Mouse (Mus musculus): Measurements from ENCODE around the gene Dusp7. TPM values are rescaled to one million over a fixed set of nuclear protein-coding genes. Genes with fewer than 3 reads are reported as not detected.

Gene Dusp7
- polyA plus RNA-seq, 1 experiment from 2014 or later = 4.6 TPM

GRCm38 (mm10) chr9:106328772-106329511, 39.5 kb upstream of the Dusp7 start:
- no peak for ATAC-seq

GRCm38 (mm10) chr9:106332746-106333145, 35.7 kb upstream of the Dusp7 start:
- no peak overlapping the region for H3K4me3 ChIP-seq (ENCODE audit: low read depth, low read length)
- H3K27ac ChIP-seq (ENCODE audit: low read depth, low read length) = no peak overlapping the region
- H3K9ac ChIP-seq (ENCODE audit: low read depth, low read length) = no peak overlapping the region
- no peaks in the 10 kb centered on the region for H3K27me3 ChIP-seq (replicated peaks; ENCODE audit: control insufficient read depth, insufficient read depth, low read length)
- TF ChIP-seq CTCF (IDR thresholded peaks at IDR 0.05; ENCODE audit: low read depth) = no peak
- no peaks in the 10 kb centered on the region for H3K9me3 ChIP-seq (ENCODE audit: control insufficient read depth)
- ATAC-seq = no peak
- 77% methylated on average over 3 of the region's 3 CpGs for WGBS
- no peaks in the 10 kb centered on the region for H3K4me1 ChIP-seq (replicated peaks; ENCODE audit: control insufficient read depth, insufficient read depth, low read length)
- no peak overlapping the region for H3K4me2 ChIP-seq (replicated peaks; ENCODE audit: low read depth)
- H3K36me3 ChIP-seq (ENCODE audit: control insufficient read depth, insufficient read depth) = no peaks in the 10 kb centered on the region; the same call in 1 of the 2 replicates

More at GRCm38 (mm10) chr9:106328772-106329511, 39.5 kb upstream of the Dusp7 start:
- WGBS = 77% methylated on average over 5 of the region's 5 CpGs
- Histone ChIP-seq H3K36me3 (ENCODE audit: control insufficient read depth, insufficient read depth) (no peaks in the 10 kb centered on the region; the same call in 1 of the 2 replicates), H3K9ac (ENCODE audit: low read depth, low read length) (no peak overlapping the region), H3K9me3 (ENCODE audit: control insufficient read depth) (no peaks in the 10 kb centered on the region), H3K4me3 (ENCODE audit: low read depth, low read length) (no peak overlapping the region), H3K4me2 (replicated peaks; ENCODE audit: low read depth) (no peak overlapping the region), H3K27ac (ENCODE audit: low read depth, low read length) (no peak overlapping the region), H3K27me3 (replicated peaks; ENCODE audit: control insufficient read depth, insufficient read depth, low read length) (no peaks in the 10 kb centered on the region), H3K4me1 (replicated peaks; ENCODE audit: control insufficient read depth, insufficient read depth, low read length) (no peaks in the 10 kb centered on the region)
- no peak for TF ChIP-seq CTCF (IDR thresholded peaks at IDR 0.05; ENCODE audit: low read depth)

GRCm38 (mm10) chr9:106337620-106338019, 30.8 kb upstream of the Dusp7 start:
- TF ChIP-seq CTCF (IDR thresholded peaks at IDR 0.05; ENCODE audit: low read depth) = no peak
- no peak overlapping the region for H3K4me3 ChIP-seq (ENCODE audit: low read depth, low read length)
- no peak overlapping the region for H3K9ac ChIP-seq (ENCODE audit: low read depth, low read length)
- WGBS = 80% methylated on average over 9 of the region's 9 CpGs
- H3K27ac ChIP-seq (ENCODE audit: low read depth, low read length) = no peak overlapping the region
- no peaks in the 10 kb centered on the region for H3K4me1 ChIP-seq (replicated peaks; ENCODE audit: control insufficient read depth, insufficient read depth, low read length)
- no peaks in the 10 kb centered on the region for H3K27me3 ChIP-seq (replicated peaks; ENCODE audit: control insufficient read depth, insufficient read depth, low read length)
- H3K9me3 ChIP-seq (ENCODE audit: control insufficient read depth) = no peaks in the 10 kb centered on the region
- no peaks in the 10 kb centered on the region for H3K36me3 ChIP-seq (ENCODE audit: control insufficient read depth, insufficient read depth)
- no peak for ATAC-seq
- no peak overlapping the region for H3K4me2 ChIP-seq (replicated peaks; ENCODE audit: low read depth)

GRCm38 (mm10) chr9:106338462-106339172, 29.8 kb upstream of the Dusp7 start:
- Histone ChIP-seq H3K4me1 (replicated peaks; ENCODE audit: control insufficient read depth, insufficient read depth, low read length) (no peaks in the 10 kb centered on the region), H3K4me2 (replicated peaks; ENCODE audit: low read depth) (no peak overlapping the region), H3K27me3 (replicated peaks; ENCODE audit: control insufficient read depth, insufficient read depth, low read length) (no peaks in the 10 kb centered on the region), H3K27ac (ENCODE audit: low read depth, low read length) (no peak overlapping the region), H3K9me3 (ENCODE audit: control insufficient read depth) (no peaks in the 10 kb centered on the region), H3K36me3 (ENCODE audit: control insufficient read depth, insufficient read depth) (no peaks in the 10 kb centered on the region), H3K9ac (ENCODE audit: low read depth, low read length) (no peak overlapping the region), H3K4me3 (ENCODE audit: low read depth, low read length) (no peak overlapping the region)
- 45% methylated on average over 10 of the region's 10 CpGs for WGBS
- no peak for ATAC-seq
- TF ChIP-seq CTCF (IDR thresholded peaks at IDR 0.05; ENCODE audit: low read depth) = no peak

- Histone ChIP-seq H3K27me3 (replicated peaks; ENCODE audit: control insufficient read depth, insufficient read depth, low read length) (no peaks in the 10 kb centered on the region), H3K36me3 (ENCODE audit: control insufficient read depth, insufficient read depth) (no peaks in the 10 kb centered on the region), H3K4me3 (ENCODE audit: low read depth, low read length) (no peak overlapping the region), H3K9ac (ENCODE audit: low read depth, low read length) (no peak overlapping the region), H3K4me1 (replicated peaks; ENCODE audit: control insufficient read depth, insufficient read depth, low read length) (no peaks in the 10 kb centered on the region), H3K27ac (ENCODE audit: low read depth, low read length) (no peak overlapping the region), H3K9me3 (ENCODE audit: control insufficient read depth) (no peaks in the 10 kb centered on the region), H3K4me2 (replicated peaks; ENCODE audit: low read depth) (no peak overlapping the region)
- ATAC-seq = no peak
- TF ChIP-seq CTCF (IDR thresholded peaks at IDR 0.05; ENCODE audit: low read depth) = no peak
- 76% methylated on average over 6 of the region's 6 CpGs for WGBS
Measured at GRCm38 (mm10) chr9:106339173-106339558, 29.3 kb upstream of the Dusp7 start.

GRCm38 (mm10) chr9:106339730-106340129, 28.7 kb upstream of the Dusp7 start:
- WGBS = 78% methylated on average over 4 of the region's 4 CpGs
- Histone ChIP-seq H3K4me3 (ENCODE audit: low read depth, low read length) (no peak overlapping the region), H3K4me1 (replicated peaks; ENCODE audit: control insufficient read depth, insufficient read depth, low read length) (no peaks in the 10 kb centered on the region), H3K36me3 (ENCODE audit: control insufficient read depth, insufficient read depth) (no peaks in the 10 kb centered on the region), H3K27me3 (replicated peaks; ENCODE audit: control insufficient read depth, insufficient read depth, low read length) (no peaks in the 10 kb centered on the region), H3K4me2 (replicated peaks; ENCODE audit: low read depth) (no peak overlapping the region), H3K9ac (ENCODE audit: low read depth, low read length) (no peak overlapping the region), H3K27ac (ENCODE audit: low read depth, low read length) (no peak overlapping the region), H3K9me3 (ENCODE audit: control insufficient read depth) (no peaks in the 10 kb centered on the region)
- no peak for TF ChIP-seq CTCF (IDR thresholded peaks at IDR 0.05; ENCODE audit: low read depth)
- ATAC-seq = no peak
